Mouse (Mus musculus): ENCODE results near the gene Fancc.

- TF ChIP-seq CTCF (IDR thresholded peaks at IDR 0.05; ENCODE audit: low read depth): peak; percentile 34; the same call in 1 of the 2 replicates
- no peak for TF ChIP-seq EP300 (IDR thresholded peaks at IDR 0.05; ENCODE audit: low read depth)
Measured at GRCm38 (mm10) chr13:63507821-63508220, 10.7 kb upstream of the Fancc start.
